Mouse (Mus musculus) heart, postnatal 0 days (tissue): ENCODE measurements around the gene Tkfc. TPM values are rescaled to one million over a fixed set of nuclear protein-coding genes. Genes with fewer than 3 reads are reported as not detected.

Source experiments
- ATAC-seq: fragments of 200-750 bp; cut with Nextera tagmentation; 2 replicates; pipeline ENCODE4 v1.8.0; 2017; ENCODE audit warnings: low read depth, moderate number of reproducible peaks, moderate library complexity; ENCODE audit not compliant: insufficient read depth
- DNase-seq: peaks from one replicate; pipeline ENCODE4 v3.0.0-alpha.2; 2016; ENCODE audit warnings: low spot score
- H3K27ac ChIP-seq: fragments of 300-500 bp; sonication (generic); 2 replicates; pipeline ENCODE4 v1.5.1; 2014; ENCODE audit warnings: low read depth, mild to moderate bottlenecking
- H3K27me3 ChIP-seq: fragments of 300-500 bp; sonication (generic); 2 replicates; pipeline ENCODE4 v1.6.1; 2014; ENCODE audit warnings: low read length, mixed read lengths; ENCODE audit not compliant: control insufficient read depth, insufficient read depth
- H3K36me3 ChIP-seq: fragments of 300-500 bp; sonication (generic); replicated peaks from 2 replicates; pipeline ENCODE4 v1.6.1; 2014; ENCODE audit warnings: low read length, mixed read lengths; ENCODE audit not compliant: control insufficient read depth, insufficient read depth
- H3K4me1 ChIP-seq: fragments of 300-500 bp; sonication (generic); 2 replicates; pipeline ENCODE4 v1.6.1; 2014; ENCODE audit warnings: antibody characterized with exemption; ENCODE audit not compliant: control insufficient read depth, insufficient read depth
- H3K4me2 ChIP-seq: fragments of 300-500 bp; sonication (generic); 2 replicates; pipeline ENCODE4 v1.6.1; 2014; ENCODE audit warnings: low read depth, mild to moderate bottlenecking, low read length, moderate library complexity
- H3K4me3 ChIP-seq: fragments of 300-500 bp; sonication (generic); 2 replicates; pipeline ENCODE4 v1.5.1; 2014; ENCODE audit warnings: low read depth, low read length
- H3K9ac ChIP-seq: fragments of 300-500 bp; sonication (generic); replicated peaks from 2 replicates; pipeline ENCODE4 v1.6.1; 2014; ENCODE audit warnings: low read depth, low read length, mixed read lengths
- H3K9me3 ChIP-seq: fragments of 300-500 bp; sonication (generic); replicated peaks from 2 replicates; pipeline ENCODE4 v1.6.1; 2016; ENCODE audit warnings: low read length; ENCODE audit not compliant: control insufficient read depth
- CTCF ChIP-seq: IDR thresholded peaks from 2 replicates; pipeline ENCODE4 v1.5.1; 2016; ENCODE audit warnings: antibody characterized with exemption, control low read depth, low read depth
- EP300 ChIP-seq: IDR thresholded peaks from 2 replicates; pipeline ENCODE4 v1.6.1; 2016; ENCODE audit warnings: antibody characterized with exemption, low read depth
- WGBS: fragments of 180-500 bp; shearing (Covaris S2); extraction: QIAGEN DNeasy Blood & Tissue Kit; methylation state at CpG from one replicate; pipeline ENCODE4 v1.1.7; 2014; 5-methylcytosine and 5-hydroxymethylcytosine counted together
- polyA plus RNA-seq: library from polyadenylated mRNA; unstranded; fragments of >200 nt; fragmentation: Nextera tagmentation; extraction: Ambion mirVana; gene quantifications from 2 replicates; pipeline ENCODE4 v1.2.1, GENCODE M21; 2015
- total RNA-seq: library from RNA; depleted of rRNA; stranded (reverse); fragments of >200 nt; gene quantifications from 2 replicates; pipeline ENCODE4 v1.2.3, GENCODE M21; 2014; ENCODE audit warnings: low replicate concordance

Gene Tkfc
- total and polyA plus RNA-seq, 2 experiments from 2014 or later: 2.7 to 5.9 TPM

DNA sequence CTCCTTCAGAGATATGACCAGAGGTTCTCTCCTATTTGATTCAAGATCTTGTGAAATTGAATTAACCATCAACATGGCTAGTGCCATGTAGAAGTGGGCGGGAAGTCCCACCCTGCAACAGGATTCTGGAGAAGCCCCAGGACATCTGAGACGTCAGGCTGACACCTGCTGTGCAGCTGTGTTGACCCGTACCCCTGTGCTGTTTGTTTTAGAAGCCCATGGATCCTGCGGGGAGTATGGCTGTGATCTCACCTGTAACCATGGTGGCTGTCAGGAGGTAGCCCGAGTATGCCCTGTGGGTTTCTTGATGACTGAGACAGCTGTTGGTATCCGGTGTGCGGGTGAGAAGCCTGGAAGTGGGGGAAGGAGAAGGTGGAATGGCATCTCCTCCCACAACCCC is 32.4 kb upstream of the Tkfc start:
- no peak for DNase-seq
- ATAC-seq: no peak
- Histone ChIP-seq H3K4me1 (peaks cover 15% of the 10 kb centered on the region), H3K4me2 (no peak overlapping the region), H3K9ac (no peak overlapping the region), H3K36me3 (no peaks in the 10 kb centered on the region), H3K27ac (no peak overlapping the region), H3K9me3 (no peaks in the 10 kb centered on the region), H3K27me3 (no peaks in the 10 kb centered on the region; the same call in 1 of the 2 replicates), H3K4me3 (no peak overlapping the region)
- TF ChIP-seq CTCF (no peak), EP300 (no peak)
- 50% methylated on average over 7 of the region's 7 CpGs for WGBS

DNA sequence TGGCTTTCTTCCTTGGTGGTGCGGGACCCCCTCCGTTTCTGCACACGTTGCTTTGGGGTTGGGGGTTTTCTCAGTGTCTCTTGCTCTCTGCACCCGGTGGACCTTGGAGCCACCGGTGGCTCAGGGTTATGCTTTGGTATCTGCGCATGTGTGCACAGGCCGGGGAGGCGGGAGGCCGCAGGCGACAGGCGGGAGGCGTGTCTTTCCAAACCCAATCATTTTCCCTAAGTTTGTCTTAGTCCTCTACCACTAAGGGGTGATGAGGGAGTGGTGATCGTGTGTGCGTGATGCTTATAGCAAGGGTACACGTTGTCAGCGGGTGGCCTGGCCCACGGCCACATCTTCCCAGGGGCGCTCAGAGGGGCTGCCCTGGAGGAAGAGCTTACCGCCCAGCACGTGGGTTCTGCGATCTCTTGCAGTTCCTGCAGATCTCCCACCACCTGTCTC is 29.4 kb upstream of the Tkfc start:
- Histone ChIP-seq H3K36me3 (peaks cover 10% of the 10 kb centered on the region; the same call in 1 of the 2 replicates), H3K27ac (no peak overlapping the region), H3K4me3 (peak overlapping the region; percentile 40), H3K4me1 (peaks cover 15% of the 10 kb centered on the region), H3K9me3 (no peaks in the 10 kb centered on the region), H3K27me3 (no peaks in the 10 kb centered on the region), H3K4me2 (peak overlapping the region; percentile 83), H3K9ac (peak overlapping the region; percentile 30)
- peak; percentile 69 for DNase-seq
- TF ChIP-seq EP300 (no peak), CTCF (no peak)
- WGBS: 3% methylated on average over 21 of the region's 21 CpGs
- ATAC-seq: peak; percentile 77

GRCm38 (mm10) chr19:10634106-10634871 is 28.8 kb upstream of the Tkfc start, which contains the start of gene Vwce:
Vwce (plus strand) TSS chr19:10634213.
- DNase-seq: peak; percentile 31
- Histone ChIP-seq H3K4me1 (peaks cover 15% of the 10 kb centered on the region), H3K4me2 (peak within 1 kb of the TSS; percentile 83), H3K9ac (peak within 1 kb of the TSS; percentile 30), H3K27me3 (no peaks in the 10 kb centered on the region), H3K4me3 (peak within 1 kb of the TSS; percentile 40), H3K27ac (no peak within 1 kb of the TSS), H3K9me3 (no peaks in the 10 kb centered on the region), H3K36me3 (peaks cover 16% of the 10 kb centered on the region)
- TF ChIP-seq EP300 (no peak), CTCF (peak; percentile 29)
- ATAC-seq: peak; percentile 82
- 3% methylated on average over 32 of the region's 32 CpGs for WGBS

GRCm38 (mm10) chr19:10608573-10609240 is 3.3 kb upstream of the Tkfc start:
- peaks cover 24% of the 10 kb centered on the region for H3K4me1 ChIP-seq
- H3K27ac ChIP-seq: no peak overlapping the region
- no peak for TF ChIP-seq EP300
- no peak for TF ChIP-seq CTCF
- 62% methylated on average over 5 of the region's 5 CpGs for WGBS
- peaks cover 64% of the 10 kb centered on the region for H3K36me3 ChIP-seq
- no peaks in the 10 kb centered on the region for H3K27me3 ChIP-seq
- H3K9me3 ChIP-seq: no peaks in the 10 kb centered on the region
- H3K9ac ChIP-seq: no peak overlapping the region
- H3K4me3 ChIP-seq: no peak overlapping the region
- ATAC-seq: no peak
- DNase-seq: no peak
- no peak overlapping the region for H3K4me2 ChIP-seq

DNA sequence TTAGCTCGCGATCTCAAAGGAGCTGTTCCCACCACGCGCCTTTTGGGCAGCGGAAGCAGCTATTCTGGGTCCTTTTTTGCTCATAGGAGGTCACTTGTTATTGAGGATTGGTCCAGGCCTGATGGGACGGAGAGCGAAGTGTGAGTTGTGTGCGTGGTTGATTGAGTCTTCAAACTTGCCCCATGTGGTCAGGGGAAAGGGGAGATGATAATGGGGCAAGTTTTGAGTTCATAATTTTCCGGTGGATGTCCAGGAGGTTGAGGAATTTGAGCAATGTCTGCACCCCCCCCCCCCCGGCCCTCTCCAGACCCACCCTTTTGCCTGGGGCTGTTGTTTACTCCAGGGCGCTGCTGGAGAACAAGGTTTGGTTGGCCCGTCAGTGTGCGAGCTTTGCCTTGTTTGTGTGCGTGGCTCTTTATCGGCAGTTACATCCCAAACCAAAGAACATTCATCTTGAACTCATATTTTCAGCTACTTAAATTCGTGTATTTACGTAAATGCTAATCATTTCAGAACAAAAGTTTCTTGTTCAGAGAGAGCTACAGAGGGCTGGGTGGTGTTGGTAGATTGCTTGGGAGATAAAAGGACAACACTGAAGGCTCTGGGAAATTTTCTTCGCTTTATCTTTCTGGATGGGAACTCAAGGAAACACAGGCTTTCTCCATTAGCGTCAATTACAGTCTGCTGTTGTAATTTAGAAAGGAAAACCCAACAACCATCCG is 608 bp upstream of the Tkfc start:
- Histone ChIP-seq H3K4me1 (peaks cover 24% of the 10 kb centered on the region), H3K4me3 (peak overlapping the region; percentile 91), H3K27me3 (no peaks in the 10 kb centered on the region), H3K9me3 (no peaks in the 10 kb centered on the region), H3K9ac (peak overlapping the region; percentile 87), H3K27ac (peak overlapping the region; percentile 94), H3K4me2 (peak overlapping the region; percentile 79), H3K36me3 (peaks cover 37% of the 10 kb centered on the region)
- ATAC-seq (peak; percentile 15; the same call in 1 of the 2 replicates), DNase-seq (peak; percentile 37)
- no peak for TF ChIP-seq EP300
- no peak for TF ChIP-seq CTCF
- WGBS: 4% methylated on average over 20 of the region's 20 CpGs
